Mouse (Mus musculus) Patski (cell line): ENCODE results near the gene Acoxl. TPM values are rescaled to one million over a fixed set of nuclear protein-coding genes. Genes with fewer than 3 reads are reported as not detected.

Experiments used
- ATAC-seq: fragments of 100-300 bp; one replicate; pipeline ENCODE4 v1.8.0; 2021
- CTCF ChIA-PET: fragments of 350-600 bp; sonication (Branson Sonifier 250); formaldehyde crosslinking; loops from one replicate; lab custom pipeline; 2022; ENCODE audit warnings: inconsistent platforms; lab: Charles Lee
- POLR2A ChIA-PET: fragments of 350-600 bp; sonication (Branson Sonifier 250); formaldehyde crosslinking; loops from one replicate; lab custom pipeline; 2022; ENCODE audit warnings: antibody characterized with exemption, inconsistent platforms; lab: Charles Lee
- DNase-seq: peaks from one replicate; pipeline ENCODE4 v3.0.0-alpha.2; 2011; ENCODE audit warnings: low read depth, low spot score
- H3K27me3 ChIP-seq: fragments of 371-371 bp; one replicate; pipeline ENCODE4 v1.5.1; 2021
- CTCF ChIP-seq: fragments of 100-300 bp; IDR thresholded peaks from one replicate; pipeline ENCODE4 v1.5.1; 2021
- in situ Hi-C: fragments of 300-500 bp; cut with MboI; formaldehyde crosslinking; loops from 3 replicates; pipeline ENCODE4 v1.11.1; 2018; ENCODE audit warnings: low pct_unique_long_range_greater_than_20kb, mixed read lengths
- polyA plus RNA-seq: library from polyadenylated mRNA; unstranded; gene quantifications from one replicate; pipeline ENCODE4 v1.2.3, GENCODE M21; 2021

The Acoxl gene
- polyA plus RNA-seq, 1 experiment from 2014 or later = 0.03 TPM

- POLR2A ChIA-PET = no interaction called here
Observed at GRCm38 (mm10) chr2:127845346-127845982, 6.8 kb downstream of the Acoxl start.

DNA sequence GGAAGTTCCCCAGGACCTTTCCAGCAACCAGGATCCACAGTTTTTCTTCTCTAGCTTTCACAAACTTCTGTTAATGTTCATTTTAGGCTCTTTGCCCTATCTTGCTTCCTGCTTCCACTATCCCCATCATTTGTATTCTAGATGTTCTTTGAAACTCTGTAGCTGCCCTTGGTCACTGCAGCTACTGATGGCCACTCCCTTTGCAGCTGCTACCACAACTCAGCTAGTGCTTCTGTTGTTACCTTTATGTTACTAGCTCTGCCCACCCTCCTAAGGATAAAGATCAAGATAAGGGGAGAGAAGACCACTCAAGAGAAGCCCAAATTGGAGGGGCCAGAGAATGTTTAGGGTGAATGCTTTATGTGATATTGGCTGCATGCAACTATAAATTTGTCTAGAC, 7.3 kb downstream of the Acoxl start:
- TF ChIP-seq CTCF = no peak

More at GRCm38 (mm10) chr2:127845346-127845982, 6.8 kb downstream of the Acoxl start:
- CTCF ChIA-PET = interaction anchor here (0.7 to 1.5 kb wide), 6 partner anchors 10 to 20 kb away, joined by 3 to 7 read pairs (median 3); partner anchors contain the start of gene Bub1
- peaks cover 86% of the 10 kb centered on the region for H3K27me3 ChIP-seq
- no peak for ATAC-seq
- peak; percentile 44 for TF ChIP-seq CTCF
- in situ Hi-C loops = no loop called here
- no peak for DNase-seq

DNA sequence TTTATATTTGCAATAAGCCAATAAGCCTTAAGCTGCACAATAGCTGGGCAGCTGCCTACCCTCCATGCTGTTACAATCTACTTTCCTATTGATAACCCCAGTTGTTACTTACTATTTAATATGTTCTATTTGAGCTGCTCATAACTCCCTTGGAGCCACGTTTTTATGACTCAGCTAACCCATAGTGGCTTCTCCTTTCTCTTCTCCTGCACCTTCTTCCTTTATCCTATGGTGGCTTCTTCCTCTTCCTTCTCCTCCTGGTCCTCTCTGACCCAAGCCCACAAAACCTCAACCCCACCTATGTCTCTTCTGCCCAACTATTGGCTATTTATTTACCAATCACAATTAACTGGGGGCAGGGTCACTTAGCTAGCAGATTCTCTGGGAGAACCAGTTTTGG, 7.9 kb downstream of the Acoxl start:
- CTCF ChIA-PET = interaction anchor here (1.4 kb wide), 1 partner anchor 8 kb away, joined by 3 read pairs; no protein-coding TSS in a partner anchor
- in situ Hi-C loops = no loop called here
- no peak for TF ChIP-seq CTCF
- no peak for DNase-seq
- peaks cover 75% of the 10 kb centered on the region for H3K27me3 ChIP-seq
- ATAC-seq = no peak
- POLR2A ChIA-PET = no interaction called here

More for the DNA sequence above, 7.3 kb downstream of the Acoxl start:
- ChIA-PET CTCF (interaction anchor here (0.7 to 1.5 kb wide), 5 partner anchors 9 to 19 kb away, joined by 3 to 7 read pairs (median 3); no protein-coding TSS in a partner anchor), POLR2A (no interaction called here)
- DNase-seq (no peak), ATAC-seq (no peak)
- in situ Hi-C loops = no loop called here
- H3K27me3 ChIP-seq = peaks cover 80% of the 10 kb centered on the region

DNA sequence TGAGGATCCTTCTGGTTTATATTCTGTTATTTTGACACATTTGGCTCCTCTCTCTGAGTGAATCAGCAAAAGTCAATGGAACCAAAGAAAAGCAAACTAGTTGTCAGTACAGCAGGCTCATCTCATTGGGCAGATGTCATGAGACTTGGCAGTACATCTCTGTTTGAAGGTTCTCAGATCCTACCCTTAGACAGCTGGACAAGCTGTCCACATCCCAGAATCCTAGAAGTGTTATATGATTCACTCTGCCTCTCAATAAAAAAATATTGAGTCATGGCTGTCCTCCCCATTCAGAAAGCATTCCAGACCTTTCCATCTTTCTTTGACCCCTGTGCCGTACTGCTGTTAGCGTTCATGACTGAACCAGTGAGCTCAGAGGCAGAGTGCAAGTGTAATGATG, 11.7 kb downstream of the Acoxl start:
- ATAC-seq = no peak
- ChIA-PET CTCF (no interaction called here), POLR2A (no interaction called here)
- no peak for DNase-seq
- peaks cover 60% of the 10 kb centered on the region for H3K27me3 ChIP-seq
- TF ChIP-seq CTCF = no peak
- in situ Hi-C loops = no loop called here

DNA sequence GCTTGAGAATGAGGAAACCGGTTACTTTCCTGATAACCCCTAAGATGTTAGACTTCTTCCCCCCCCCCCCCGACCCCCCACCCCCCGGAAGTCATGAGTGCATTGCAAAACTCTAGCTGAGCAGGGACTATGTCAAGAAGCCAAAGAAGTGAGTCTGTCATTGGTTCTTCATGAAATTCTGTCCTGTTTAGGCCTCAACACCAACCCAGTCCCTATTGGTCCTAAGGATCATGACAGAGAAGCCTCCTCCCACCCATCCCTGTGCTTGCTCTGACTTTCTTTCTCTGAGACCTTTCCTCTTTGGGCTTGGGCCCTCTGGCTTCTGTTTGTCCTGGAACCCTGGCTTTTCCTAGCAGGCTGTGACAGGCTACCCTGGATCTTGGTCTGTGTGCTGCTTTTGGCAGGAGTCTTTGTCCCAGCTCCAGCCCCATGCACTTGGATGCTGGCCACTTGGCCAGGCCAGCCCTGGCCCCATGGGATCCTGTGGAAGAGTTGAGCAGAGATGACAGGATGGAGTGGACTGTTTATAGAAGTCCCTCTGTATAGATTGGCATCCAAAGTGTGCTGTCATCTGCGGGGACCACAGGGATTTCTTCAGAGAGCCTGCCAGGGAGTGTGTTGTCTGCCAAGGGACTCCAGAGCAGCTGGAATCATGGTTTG, 15.8 kb downstream of the Acoxl start:
- in situ Hi-C loops = no loop called here
- ATAC-seq = no peak
- H3K27me3 ChIP-seq = peaks cover 51% of the 10 kb centered on the region
- ChIA-PET CTCF (interaction anchor here (1.0 to 1.5 kb wide), 2 partner anchors 8 to 11 kb away, joined by 3 to 4 read pairs; no protein-coding TSS in a partner anchor), POLR2A (no interaction called here)
- no peak for DNase-seq
- no peak for TF ChIP-seq CTCF

DNA sequence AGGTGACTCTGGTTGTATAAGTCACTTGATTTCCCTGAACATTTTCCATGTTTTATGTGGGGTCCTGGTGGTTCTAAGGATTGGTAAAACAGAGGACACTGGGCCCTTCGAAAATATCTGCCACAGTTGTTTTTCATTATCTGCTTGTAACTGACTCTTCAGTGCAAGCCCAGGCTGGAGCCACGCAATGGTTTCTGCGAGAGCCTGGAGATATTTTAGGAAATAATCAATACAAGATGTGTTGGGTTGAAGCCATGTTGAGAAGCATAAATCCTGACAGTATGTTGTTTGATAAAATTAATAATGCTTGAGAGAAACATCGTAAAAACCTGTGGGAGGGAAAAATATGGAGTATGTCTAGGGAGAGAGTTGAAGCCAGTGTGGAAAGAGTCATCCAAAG, 25.7 kb downstream of the Acoxl start:
- DNase-seq = no peak
- H3K27me3 ChIP-seq = peaks cover 56% of the 10 kb centered on the region
- ChIA-PET CTCF (no interaction called here), POLR2A (no interaction called here)
- in situ Hi-C loops = no loop called here
- TF ChIP-seq CTCF = no peak
- no peak for ATAC-seq

DNA sequence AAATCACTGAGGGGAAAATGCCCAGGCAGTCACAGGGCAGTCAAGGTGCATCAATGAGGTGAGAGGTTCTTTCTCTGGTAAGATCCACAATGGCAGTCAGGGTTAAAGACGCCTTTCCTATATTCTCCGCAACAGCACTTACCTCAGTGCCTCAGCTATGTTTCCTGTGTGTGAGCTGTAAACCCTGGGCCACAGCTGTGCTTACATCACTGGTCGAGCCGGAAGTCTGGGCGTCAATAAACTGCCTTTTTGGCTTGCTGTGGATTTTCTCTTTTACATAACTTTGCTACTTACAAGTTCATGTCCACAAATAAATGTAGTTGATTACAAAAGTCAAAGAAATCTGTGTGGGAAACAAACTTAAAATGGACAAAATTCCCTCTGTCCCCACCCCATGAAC, 42.4 kb downstream of the Acoxl start:
- ChIA-PET POLR2A (no interaction called here), CTCF (no interaction called here)
- TF ChIP-seq CTCF = no peak
- DNase-seq (no peak), ATAC-seq (no peak)
- H3K27me3 ChIP-seq = peaks cover 37% of the 10 kb centered on the region
- in situ Hi-C loops = loop anchor here (25.0 kb wide), 2 partner anchors 231 to 331 kb away; no protein-coding TSS in a partner anchor

- peak; percentile 92 for TF ChIP-seq CTCF
- ChIA-PET POLR2A (no interaction called here), CTCF (interaction anchor here (0.8 to 1.6 kb wide), 7 partner anchors 51 to 716 kb away, joined by 3 to 6 read pairs (median 4); no protein-coding TSS in a partner anchor)
- ATAC-seq (no peak), DNase-seq (peak; percentile 24)
- in situ Hi-C loops = loop anchor here (25.0 kb wide), 2 partner anchors 223 to 323 kb away; no protein-coding TSS in a partner anchor
- H3K27me3 ChIP-seq = peaks cover 17% of the 10 kb centered on the region
Observed at GRCm38 (mm10) chr2:127889432-127889831, 50.8 kb downstream of the Acoxl start.

DNA sequence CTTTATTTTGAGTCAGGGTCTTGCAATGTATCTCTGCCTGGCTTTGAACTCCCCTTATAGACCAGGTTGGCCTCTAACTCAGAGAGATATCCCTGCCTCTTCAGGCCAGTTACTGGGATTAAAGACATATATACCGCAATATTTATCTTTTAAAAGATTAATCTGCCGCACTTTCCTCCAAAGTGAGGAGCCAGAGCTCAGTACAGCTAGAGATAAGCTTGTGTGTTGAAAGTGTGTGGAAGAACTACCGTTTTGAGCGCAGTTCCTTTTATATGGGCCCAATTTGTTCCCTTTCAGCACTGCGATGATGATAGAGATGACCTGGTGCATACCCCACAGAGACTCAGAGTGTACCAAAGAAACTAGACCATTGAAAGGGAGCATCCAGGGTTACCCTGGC, 51.3 kb downstream of the Acoxl start:
- ATAC-seq = no peak
- no peak for DNase-seq
- TF ChIP-seq CTCF = no peak
- ChIA-PET CTCF (interaction anchor here (1.0 to 1.6 kb wide), 5 partner anchors 51 to 715 kb away, joined by 3 to 5 read pairs (median 3); no protein-coding TSS in a partner anchor), POLR2A (no interaction called here)
- in situ Hi-C loops = loop anchor here (5.0 to 25.0 kb wide), 4 partner anchors 222 to 682 kb away; no protein-coding TSS in a partner anchor
- peaks cover 14% of the 10 kb centered on the region for H3K27me3 ChIP-seq

DNA sequence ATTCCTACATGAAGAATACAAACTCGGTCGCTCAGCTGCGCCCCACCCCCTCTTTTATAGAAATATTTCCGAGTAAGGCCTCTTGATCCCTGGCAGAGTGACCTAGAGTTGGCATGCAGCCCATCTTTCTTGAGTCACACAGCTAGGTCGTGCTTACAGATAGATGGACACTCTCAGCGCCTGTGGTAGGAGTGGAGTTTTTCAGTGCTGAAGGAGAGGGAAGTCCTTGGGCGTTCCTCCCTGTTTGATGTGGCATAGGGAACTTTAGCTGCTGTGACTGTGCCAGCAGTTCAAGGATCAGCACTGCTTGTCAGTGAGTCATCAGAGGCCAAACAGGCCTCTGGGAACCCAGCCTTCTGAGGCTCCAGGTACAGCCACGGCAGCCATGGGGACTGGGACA, 51.9 kb downstream of the Acoxl start:
- DNase-seq = peak; percentile 47

More for the DNA sequence above, 51.9 kb downstream of the Acoxl start:
- CTCF ChIA-PET = interaction anchor here (1.3 to 1.6 kb wide), 4 partner anchors 18 to 683 kb away, joined by 3 to 5 read pairs (median 3); no protein-coding TSS in a partner anchor
- ATAC-seq = no peak
- peaks cover 14% of the 10 kb centered on the region for H3K27me3 ChIP-seq
- no peak for TF ChIP-seq CTCF
- POLR2A ChIA-PET = no interaction called here
- in situ Hi-C loops = loop anchor here (5.0 to 25.0 kb wide), 4 partner anchors 222 to 682 kb away; no protein-coding TSS in a partner anchor
